Mouse (Mus musculus): ENCODE results near the gene Cpt1c.

Gene Cpt1c

DNA sequence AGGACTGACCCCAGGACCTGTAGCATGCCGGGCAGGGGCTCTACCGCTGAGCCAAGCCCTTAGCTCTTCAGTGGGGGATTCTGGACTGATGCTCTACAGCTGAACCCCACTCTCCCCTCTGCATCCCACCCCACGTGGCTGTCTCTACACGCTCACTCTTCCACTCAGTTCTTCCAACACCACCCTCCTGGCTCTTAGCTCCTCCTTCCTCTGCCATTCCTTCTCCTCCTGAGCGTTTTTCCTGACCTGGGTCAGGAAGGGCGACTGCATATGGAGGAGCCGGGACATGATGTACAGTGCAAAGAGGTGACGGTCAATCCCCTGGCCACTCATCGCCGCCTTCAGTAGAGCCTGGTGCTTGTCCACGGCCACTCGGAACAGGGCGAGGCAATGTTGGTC is 14.1 kb downstream of the Cpt1c start:
- no peak for DNase-seq

GRCm38 (mm10) chr7:44959874-44960511 is 14.7 kb downstream of the Cpt1c start:
- DNase-seq: no peak

DNA sequence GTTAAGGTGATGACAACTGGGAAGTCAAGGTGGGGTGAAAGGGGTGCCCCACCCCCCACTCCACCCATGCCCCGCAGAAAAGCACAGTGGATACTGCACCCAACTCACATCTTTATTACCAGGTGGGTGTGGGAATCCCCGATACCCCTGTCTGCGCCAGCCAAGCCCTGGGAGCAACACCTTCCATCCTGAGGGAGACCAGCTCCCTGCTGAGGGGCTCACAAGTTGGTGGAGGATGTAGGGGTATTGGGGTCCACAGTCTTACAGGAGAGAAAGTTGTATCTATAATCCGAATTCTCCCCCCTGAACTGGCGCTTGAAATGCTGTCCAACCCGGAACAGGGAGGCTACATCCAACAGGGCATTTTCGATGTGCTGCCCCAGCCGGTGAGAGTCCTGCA is 15.4 kb downstream of the Cpt1c start:
- no peak for DNase-seq

- peak; percentile 64 to 71 for DNase-seq
These were observed 16.4 kb downstream of the Cpt1c start for GRCm38 (mm10) chr7:44958208-44958607.

DNA sequence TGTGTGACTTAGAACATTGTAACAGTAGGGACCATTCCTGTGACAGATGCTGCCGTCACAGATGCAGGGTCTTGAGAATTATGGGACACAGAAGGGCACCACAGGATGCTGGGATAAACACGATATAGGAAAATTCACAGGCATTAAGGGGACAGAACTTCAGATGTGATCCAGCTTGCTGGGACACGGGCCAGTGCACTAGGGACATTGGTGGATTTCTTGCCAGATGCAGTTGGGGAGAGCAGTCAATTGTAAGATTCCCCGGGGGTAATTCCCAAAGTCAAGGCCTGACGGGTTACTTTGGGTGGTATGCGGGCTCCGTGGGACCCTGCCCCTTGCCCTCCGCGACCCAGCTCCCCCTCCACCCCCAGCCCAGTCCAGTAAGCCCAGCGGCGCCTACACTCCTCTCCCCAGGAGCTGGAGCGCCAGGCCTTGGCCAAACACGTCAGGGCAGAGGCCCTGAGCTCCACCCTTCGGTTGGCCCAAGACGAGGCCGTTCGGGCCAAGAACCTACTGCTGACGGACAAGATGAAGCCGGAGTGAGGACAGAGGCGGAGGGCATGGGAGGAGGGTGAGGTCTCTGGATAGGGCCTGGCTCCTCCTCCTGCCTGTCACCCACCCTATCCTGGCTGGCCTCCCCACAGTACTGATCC is 17.3 kb downstream of the Cpt1c start:
- DNase-seq: no peak

DNA sequence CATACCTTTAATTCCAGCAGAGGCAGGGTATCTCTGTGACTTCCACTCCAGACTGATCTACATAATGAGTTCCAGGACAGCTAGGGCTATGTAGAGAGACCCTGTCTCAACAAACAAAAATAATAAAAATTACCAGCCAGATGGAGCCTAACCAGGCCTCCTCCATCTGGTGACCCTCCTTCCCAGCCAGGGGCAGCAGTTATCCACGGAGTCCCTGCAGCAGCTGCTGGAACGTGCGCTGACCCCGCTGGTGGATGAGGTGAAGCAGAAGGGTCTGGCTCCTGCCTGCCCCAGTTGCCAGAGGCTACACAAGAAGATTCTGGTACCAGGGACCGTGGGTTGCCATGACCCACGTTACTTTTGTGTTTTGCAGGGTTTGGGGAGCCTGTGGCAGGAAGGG is 18.4 kb downstream of the Cpt1c start:
- no peak for DNase-seq

DNA sequence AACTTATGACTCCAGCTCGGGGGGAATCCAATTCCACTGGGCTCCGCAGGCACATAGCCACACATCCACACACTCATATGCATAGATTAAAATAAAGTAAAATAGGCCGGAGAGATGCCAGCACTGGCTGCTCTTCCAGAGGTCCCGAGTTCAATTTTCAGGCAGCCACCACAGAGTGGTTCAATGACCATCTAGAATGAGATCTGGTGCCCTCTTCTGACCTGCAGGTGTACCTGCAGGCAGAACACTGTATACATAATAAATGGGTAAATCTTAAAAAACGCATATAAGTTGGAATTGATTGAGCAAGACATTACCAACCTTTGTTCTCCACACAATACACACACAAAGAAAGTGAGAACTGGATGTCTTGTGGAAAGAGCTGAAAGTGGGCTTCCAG is 19.0 kb downstream of the Cpt1c start:
- no peak for DNase-seq

GRCm38 (mm10) chr7:44954091-44954885 is 20.4 kb downstream of the Cpt1c start:
- DNase-seq: no peak

GRCm38 (mm10) chr7:44953561-44953960 is 21.1 kb downstream of the Cpt1c start:
- DNase-seq: no peak

DNA sequence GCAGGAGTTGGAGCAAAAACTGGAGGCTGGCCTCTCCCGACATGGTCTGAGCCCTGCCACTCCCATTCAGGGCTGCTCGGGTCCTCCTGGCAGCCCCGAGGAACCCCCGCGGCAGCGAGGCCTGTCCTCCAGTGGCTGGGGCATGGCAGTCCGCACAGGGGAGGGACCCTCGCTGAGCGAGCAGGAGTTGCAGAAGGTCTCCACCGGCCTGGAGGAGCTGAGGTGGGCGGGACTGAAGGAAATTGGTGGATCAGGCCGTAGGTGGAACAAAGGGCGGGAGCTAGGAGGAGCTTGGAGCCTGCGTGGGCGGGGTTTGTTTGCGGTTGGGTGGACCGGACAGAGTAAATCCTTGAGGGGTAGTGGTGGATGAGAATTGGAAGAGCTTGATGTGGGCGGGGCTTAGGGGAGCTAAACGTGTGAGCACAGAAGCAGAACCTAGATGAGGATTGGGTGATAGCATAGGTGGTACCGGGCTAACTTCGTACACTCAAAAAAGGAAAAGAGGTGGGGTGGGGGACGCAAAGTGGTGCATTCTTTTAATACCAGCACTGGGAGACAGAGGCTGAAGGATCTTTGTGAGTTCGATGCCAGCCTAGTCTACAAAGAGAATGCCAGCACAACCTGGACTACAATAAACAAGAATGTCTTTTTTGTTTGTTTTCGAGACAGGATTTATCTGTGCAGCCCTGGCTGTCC is 21.9 kb downstream of the Cpt1c start:
- DNase-seq: peak; percentile 97

DNA sequence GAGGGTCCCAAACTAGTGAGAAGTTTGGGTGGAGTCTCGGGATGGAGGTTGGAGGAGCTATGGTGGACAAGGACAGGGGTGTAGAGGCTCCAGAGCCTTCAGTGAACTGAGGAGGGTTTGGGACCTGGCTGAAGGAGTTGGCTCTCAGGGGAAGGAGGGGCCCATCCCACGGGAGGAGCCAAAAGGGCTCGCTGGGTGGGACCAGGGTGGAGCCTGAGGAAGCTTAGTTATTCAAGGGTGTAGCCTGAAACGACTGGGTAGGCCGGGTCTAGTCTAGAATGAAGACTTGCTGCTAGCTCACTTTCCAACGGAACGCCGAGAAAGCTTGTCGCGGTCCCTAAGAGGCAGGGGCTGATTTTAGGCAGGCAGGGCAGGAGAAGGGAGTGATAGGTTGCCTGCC is 22.7 kb downstream of the Cpt1c start:
- peak; percentile 84 to 90 for DNase-seq

GRCm38 (mm10) chr7:44949922-44950321 is 24.7 kb downstream of the Cpt1c start:
- DNase-seq: no peak

DNA sequence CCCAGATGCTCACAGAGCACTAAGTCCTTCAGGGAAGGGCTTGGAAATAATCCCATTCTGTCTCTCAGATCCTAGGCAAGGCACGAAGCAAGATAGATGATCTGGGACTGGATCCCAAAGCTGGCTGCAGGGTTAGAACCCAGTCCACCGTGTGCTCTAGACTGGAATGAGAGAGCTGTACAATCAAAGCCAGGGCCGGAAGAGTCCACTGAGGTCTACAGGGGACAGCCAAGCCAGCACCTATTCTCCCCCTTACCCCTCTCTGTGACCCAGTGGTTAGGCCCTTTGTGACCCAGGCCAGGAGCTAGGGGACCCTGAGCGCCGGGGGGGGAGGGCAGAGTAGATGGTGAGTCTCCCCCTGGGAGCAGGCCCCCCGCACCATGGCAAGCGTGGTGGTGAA is 31.7 kb downstream of the Cpt1c start, which contains the start of gene Tsks:
Gene Tsks (plus strand): TSS at position 301 of the 400 bp plus-strand sequence.
- DNase-seq: no peak

- no peak for DNase-seq
These were observed 36.0 kb downstream of the Cpt1c start for GRCm38 (mm10) chr7:44938680-44939079.

DNA sequence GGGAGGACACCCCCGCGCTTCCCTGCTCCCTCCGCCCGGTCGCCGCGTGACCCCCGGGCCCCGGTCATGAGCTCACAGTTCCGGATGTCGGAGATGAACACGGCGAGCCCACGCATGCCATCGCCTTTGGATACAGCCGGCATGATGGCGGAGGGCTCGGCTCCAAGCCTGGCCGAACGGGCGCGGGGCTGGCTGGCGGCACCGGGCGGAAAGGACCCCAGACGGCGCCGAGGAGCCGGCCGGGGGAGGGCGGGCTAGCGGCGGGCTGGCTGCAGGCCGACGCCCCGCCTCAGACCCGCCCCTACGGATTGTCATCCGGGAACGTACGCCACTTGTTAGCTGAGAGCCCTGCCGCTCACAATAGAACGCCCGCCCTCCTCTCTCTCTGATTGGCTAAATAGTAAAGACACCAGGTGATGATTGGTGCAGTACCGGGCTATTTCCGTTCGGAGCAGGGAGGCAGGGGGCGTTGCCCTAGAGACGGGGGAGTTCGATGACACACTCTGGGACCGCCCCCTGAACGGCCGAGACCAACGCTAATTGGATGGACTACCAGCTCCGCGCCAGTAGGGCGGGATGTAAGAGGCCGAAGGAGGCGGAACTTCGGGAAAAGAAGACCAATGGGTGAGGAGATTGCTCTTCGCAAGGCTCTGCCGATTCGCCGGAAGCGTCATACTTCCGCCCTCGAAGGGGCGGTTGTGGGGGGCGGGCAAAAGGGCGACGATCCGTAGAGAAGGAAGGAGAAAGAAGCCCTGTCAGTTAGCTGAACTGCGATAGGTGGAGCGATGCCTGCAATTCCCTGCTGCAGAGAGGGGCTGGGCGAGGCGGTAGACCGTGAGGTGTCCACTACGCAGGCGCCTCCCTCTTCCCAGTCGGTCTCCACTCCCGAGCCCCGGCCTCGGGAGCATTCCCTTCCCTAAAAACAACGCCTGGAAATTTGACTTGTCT is 45.2 kb downstream of the Cpt1c start, which contains the start of gene Ap2a1:
Gene Ap2a1 (minus strand): TSS at position 293 of the 948 bp plus-strand sequence.
- DNase-seq: peak; percentile 100

GRCm38 (mm10) chr7:44928570-44928969 is 46.1 kb downstream of the Cpt1c start:
- no peak for DNase-seq

- DNase-seq: peak; percentile 58 to 70
These were observed 49.2 kb downstream of the Cpt1c start for GRCm38 (mm10) chr7:44925468-44925867.

GRCm38 (mm10) chr7:44922530-44922929 is 52.1 kb downstream of the Cpt1c start:
- no peak for DNase-seq

DNA sequence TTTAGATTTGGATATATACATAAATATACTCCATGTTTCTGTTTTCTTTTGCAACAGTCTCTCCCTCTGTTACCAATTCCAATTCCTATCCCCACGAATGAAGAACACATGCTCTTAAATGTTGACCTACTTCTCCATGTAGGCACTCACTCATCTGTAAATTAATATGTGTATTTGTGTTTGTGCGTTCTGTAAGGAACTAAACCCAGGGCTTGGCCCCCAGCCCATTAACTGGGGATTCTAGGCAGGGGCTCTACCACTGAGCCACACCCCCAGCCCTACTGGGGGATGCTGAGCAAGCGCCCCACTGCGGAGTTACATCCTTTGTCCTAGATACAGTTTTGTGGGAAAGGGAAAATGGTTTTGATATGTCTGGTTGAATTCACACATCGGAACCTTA is 55.5 kb downstream of the Cpt1c start:
- DNase-seq: no peak

- no peak for DNase-seq
These were observed 56.4 kb downstream of the Cpt1c start for GRCm38 (mm10) chr7:44918219-44918618.

- no peak for DNase-seq
These were observed 57.8 kb downstream of the Cpt1c start for GRCm38 (mm10) chr7:44916881-44917280.

DNA sequence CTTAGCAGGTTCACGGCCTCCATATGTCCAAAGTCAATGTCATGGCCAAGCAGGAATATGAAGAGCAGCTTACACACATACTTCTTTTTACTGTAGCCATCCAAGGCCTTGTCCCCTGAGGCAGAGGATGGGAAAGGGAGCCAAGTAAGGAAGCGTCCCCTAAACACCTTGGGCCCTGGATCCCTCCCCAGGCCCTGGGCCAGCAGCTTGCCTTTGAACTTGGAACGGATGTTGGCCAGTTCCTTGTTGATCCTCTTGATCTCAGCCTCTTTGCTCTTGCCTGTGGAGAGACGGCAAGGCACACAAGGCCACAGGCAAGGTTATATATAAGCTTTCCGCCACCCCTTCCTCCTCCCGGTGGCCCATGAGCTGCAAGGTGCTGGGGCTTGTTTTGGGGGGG is 58.5 kb downstream of the Cpt1c start:
- no peak for DNase-seq
